Mouse (Mus musculus): ENCODE measurements around the gene Elf1.

- TF ChIP-seq CTCF (IDR thresholded peaks at IDR 0.05) (no peak), EP300 (IDR thresholded peaks at IDR 0.05) (no peak)
These were observed 51.2 kb downstream of the Elf1 start for GRCm38 (mm10) chr14:79532036-79532776.

All from lung, postnatal 0 days (tissue).